Mouse (Mus musculus) lung, adult 2 months (tissue): ENCODE measurements around the gene 4930579G24Rik. TPM values are rescaled to one million over a fixed set of nuclear protein-coding genes. Genes with fewer than 3 reads are reported as not detected.
A peak's percentile ranks its signal among the peaks of the same experiment; 100 is the strongest.

Experiments used
- DNase-seq: peaks from one replicate; pipeline ENCODE4 v3.0.0; 2022
- H3K4me1 ChIP-seq: fragments of 200-500 bp; 2 replicates; pipeline ENCODE4 v1.6.1; 2011; ENCODE audit warnings: low read length; ENCODE audit not compliant: control insufficient read depth, insufficient read depth
- H3K4me3 ChIP-seq: fragments of 200-500 bp; replicated peaks from 2 replicates; pipeline ENCODE3; 2011; ENCODE audit warnings: low read depth, mild to moderate bottlenecking, control low read depth, low read length; ENCODE audit errors: extremely low read depth
- CTCF ChIP-seq: fragments of 200-500 bp; IDR thresholded peaks from 2 replicates; pipeline ENCODE4 v1.5.1; 2011; ENCODE audit warnings: mild to moderate bottlenecking, low read length, control low read depth; ENCODE audit not compliant: insufficient read depth
- POLR2A ChIP-seq: fragments of 200-500 bp; IDR thresholded peaks from 2 replicates; pipeline ENCODE4 v1.6.1; 2011; ENCODE audit warnings: low read depth, mild to moderate bottlenecking, control low read depth, low read length, borderline replicate concordance; ENCODE audit errors: extremely low read depth
- WGBS: fragments of 180-500 bp; shearing (Covaris S2); methylation state at CpG from one replicate; pipeline ENCODE4 v1.1.7; 2018; 5-methylcytosine and 5-hydroxymethylcytosine counted together
- polyA plus RNA-seq: library from polyadenylated mRNA; depleted of rRNA; stranded (reverse); fragments of >200 nt; gene quantifications from 2 replicates; pipeline ENCODE4 v1.2.3, GENCODE M21; 2012; rRNA removed

4930579G24Rik gene
- 0.92 and 1.2 TPM in 2 replicates for polyA plus RNA-seq

- Histone ChIP-seq H3K4me1 (peaks cover 3% of the 10 kb centered on the region; the same call in 1 of the 2 replicates), H3K4me3 (peak within 1 kb of the TSS; percentile 81)
- TF ChIP-seq CTCF (no peak), POLR2A (peak; percentile 65; the same call in 1 of the 2 replicates)
- peak; percentile 94 for DNase-seq
- WGBS, result under 1% methylated on average over 60 of the region's 60 CpGs
Observed at GRCm38 (mm10) chr3:79628561-79629415, at the start of gene 4930579G24Rik. 4930579G24Rik (plus strand) TSS chr3:79629079.

- WGBS, result 68% methylated on average over 5 of the region's 5 CpGs
- no peak overlapping the region for H3K4me3 ChIP-seq
- no peak for TF ChIP-seq CTCF
- TF ChIP-seq POLR2A, result no peak
- no peaks in the 10 kb centered on the region; the same call in 1 of the 2 replicates for H3K4me1 ChIP-seq
- DNase-seq, result no peak
Observed at GRCm38 (mm10) chr3:79579891-79580575, 48.8 kb upstream of the 4930579G24Rik start.

GRCm38 (mm10) chr3:79586804-79587203, 42.1 kb upstream of the 4930579G24Rik start:
- Histone ChIP-seq H3K4me3 (no peak overlapping the region), H3K4me1 (no peaks in the 10 kb centered on the region)
- WGBS, result under 1% methylated on average over 6 of the region's 6 CpGs
- TF ChIP-seq POLR2A, result no peak
- TF ChIP-seq CTCF, result peak; percentile 95
- DNase-seq, result peak; percentile 83

- H3K4me1 ChIP-seq, result peaks cover 3% of the 10 kb centered on the region; the same call in 1 of the 2 replicates
- WGBS, result 71% methylated on average over 2 of the region's 2 CpGs
- TF ChIP-seq POLR2A, result no peak
- no peak for TF ChIP-seq CTCF
- H3K4me3 ChIP-seq, result no peak overlapping the region
- DNase-seq, result no peak
Observed at GRCm38 (mm10) chr3:79589671-79590070, 39.2 kb upstream of the 4930579G24Rik start.

GRCm38 (mm10) chr3:79590863-79591792, 37.8 kb upstream of the 4930579G24Rik start, which contains the start of gene Ppid:
Ppid (plus strand) TSS chr3:79591342.
- Histone ChIP-seq H3K4me3 (peak within 1 kb of the TSS; percentile 68), H3K4me1 (peaks cover 3% of the 10 kb centered on the region; the same call in 1 of the 2 replicates)
- TF ChIP-seq POLR2A, result peak; percentile 73; the same call in 1 of the 2 replicates
- TF ChIP-seq CTCF, result no peak
- 3% methylated on average over 63 of the region's 63 CpGs for WGBS
- peak; percentile 70 for DNase-seq

- H3K4me1 ChIP-seq, result peaks cover 3% of the 10 kb centered on the region; the same call in 1 of the 2 replicates
- 2% methylated on average over 15 of the region's 15 CpGs for WGBS
- no peak for DNase-seq
Observed at GRCm38 (mm10) chr3:79591793-79592471, 36.9 kb upstream of the 4930579G24Rik start.

GRCm38 (mm10) chr3:79595468-79595867, 33.4 kb upstream of the 4930579G24Rik start:
- no peak for DNase-seq
- Histone ChIP-seq H3K4me1 (peaks cover 3% of the 10 kb centered on the region; the same call in 1 of the 2 replicates), H3K4me3 (no peak overlapping the region)
- no peak for TF ChIP-seq CTCF
- no peak for TF ChIP-seq POLR2A
- WGBS, result 88% methylated on average over 7 of the region's 7 CpGs

More at GRCm38 (mm10) chr3:79591793-79592471, 36.9 kb upstream of the 4930579G24Rik start:
- H3K4me3 ChIP-seq, result peak overlapping the region; percentile 68
- TF ChIP-seq POLR2A (no peak), CTCF (no peak)

GRCm38 (mm10) chr3:79609886-79610285, 19.0 kb upstream of the 4930579G24Rik start:
- no peak for DNase-seq
- Histone ChIP-seq H3K4me1 (no peaks in the 10 kb centered on the region), H3K4me3 (no peak overlapping the region)
- 91% methylated on average over 2 of the region's 2 CpGs for WGBS
- TF ChIP-seq POLR2A, result no peak
- no peak for TF ChIP-seq CTCF
